Mouse (Mus musculus): ENCODE results near the gene Cntnap5a. TPM values are rescaled to one million over a fixed set of nuclear protein-coding genes. Genes with fewer than 3 reads are reported as not detected.
"Not testable (repeated sequence)": the region's sequence is repeated elsewhere in the genome, so short reads cannot be mapped to it uniquely, and the experiment has no call there.

The Cntnap5a gene
- polyA plus RNA-seq, 2 experiments: not detected

DNA sequence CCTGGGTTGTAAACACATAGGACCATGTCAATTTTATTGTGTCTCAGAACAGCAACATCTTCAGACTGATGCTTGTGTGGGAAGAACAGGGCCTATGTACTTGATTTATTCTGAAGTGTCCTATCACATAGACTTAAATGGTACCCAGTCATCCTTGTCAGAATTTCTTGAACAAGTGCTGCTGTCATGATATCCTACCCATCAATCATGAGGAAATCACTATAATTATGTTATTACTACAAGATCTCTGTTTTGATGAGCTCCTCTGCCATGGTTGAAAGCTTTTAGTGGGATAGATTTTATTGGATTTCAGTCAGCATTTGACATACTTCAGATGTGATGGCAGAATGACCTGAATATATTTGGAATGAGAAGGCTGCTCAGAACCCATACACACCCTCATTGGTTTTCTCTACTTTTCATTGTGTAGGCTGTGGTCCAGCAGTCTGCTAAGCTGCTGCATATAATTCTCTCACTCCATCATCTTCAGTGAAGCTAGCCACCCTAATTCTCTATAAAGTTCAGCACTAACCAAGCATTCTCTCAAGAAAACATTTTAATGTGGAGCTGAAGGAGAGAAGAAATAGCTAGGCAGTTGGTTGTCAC, 465.3 kb downstream of the Cntnap5a start:
- ATAC-seq (ENCODE audit: insufficient read depth): no peak
- TF ChIP-seq CTCF (IDR thresholded peaks at IDR 0.05; ENCODE audit: low read depth): no peak
- TF ChIP-seq EP300 (IDR thresholded peaks at IDR 0.05; ENCODE audit: low read depth): no peak

DNA sequence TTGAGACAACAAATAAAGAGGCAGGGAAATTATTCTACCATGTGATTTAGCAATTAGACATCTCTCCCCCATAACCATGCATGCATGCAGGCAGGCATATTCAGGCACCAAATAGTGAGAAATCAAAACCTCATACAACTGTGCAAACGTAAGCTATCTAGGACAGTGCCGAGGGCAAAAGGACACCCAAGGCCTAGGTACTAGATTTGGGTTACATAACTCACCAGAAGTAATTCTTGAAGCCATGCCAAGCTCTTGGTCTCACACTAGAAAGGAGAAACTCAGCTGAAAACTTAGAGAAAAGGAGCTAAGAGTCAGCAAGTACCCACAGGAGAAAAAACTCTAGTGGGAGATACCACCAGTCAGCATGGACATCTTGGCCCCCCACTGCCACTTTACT, 499.9 kb downstream of the Cntnap5a start:
- DNase-seq (ENCODE audit: low read depth in 3 of 3, low spot score in 3 of 3) (no peak), ATAC-seq (ENCODE audit: insufficient read depth) (no peak)
- no peaks in the 10 kb centered on the region for H3K36me3 ChIP-seq (replicated peaks; ENCODE audit: control insufficient read depth, insufficient read depth, low read depth)
- H3K4me3 ChIP-seq (ENCODE audit: insufficient read depth in 1 of 2, low read depth in 2 of 2, low read length in 2 of 2): no peak overlapping the region
- no peak overlapping the region for H3K4me2 ChIP-seq (ENCODE audit: low read depth)
- no peak for TF ChIP-seq CTCF (IDR thresholded peaks at IDR 0.05; ENCODE audit: low read depth)
- TF ChIP-seq EP300 (IDR thresholded peaks at IDR 0.05; ENCODE audit: low read depth): no peak
- no peaks in the 10 kb centered on the region for H3K9me3 ChIP-seq (ENCODE audit: control insufficient read depth, low read length)
- H3K27ac ChIP-seq: no peak overlapping the region
- H3K9ac ChIP-seq (replicated peaks): no peak overlapping the region
- 59% methylated on average over 2 of the region's 2 CpGs for WGBS (ENCODE audit: insufficient replicate concordance)
- H3K27me3 ChIP-seq (ENCODE audit: control insufficient read depth, insufficient read depth, low read length): no peaks in the 10 kb centered on the region
- no peaks in the 10 kb centered on the region for H3K4me1 ChIP-seq (replicated peaks; ENCODE audit: control insufficient read depth in 2 of 2, insufficient read depth in 2 of 2, low read length in 1 of 2)

More for the DNA sequence above, 465.3 kb downstream of the Cntnap5a start:
- Histone ChIP-seq H3K27ac (no peak overlapping the region), H3K4me1 (replicated peaks; ENCODE audit: control insufficient read depth in 2 of 2, insufficient read depth in 2 of 2, low read length in 1 of 2) (no peaks in the 10 kb centered on the region), H3K4me3 (ENCODE audit: insufficient read depth in 1 of 2, low read depth in 2 of 2, low read length in 2 of 2) (no peak overlapping the region), H3K36me3 (replicated peaks; ENCODE audit: control insufficient read depth, insufficient read depth, low read depth) (no peaks in the 10 kb centered on the region), H3K4me2 (ENCODE audit: low read depth) (no peak overlapping the region), H3K9ac (replicated peaks) (no peak overlapping the region), H3K27me3 (ENCODE audit: control insufficient read depth, insufficient read depth, low read length) (no peaks in the 10 kb centered on the region), H3K9me3 (ENCODE audit: control insufficient read depth, low read length) (no peaks in the 10 kb centered on the region)
- no peak for DNase-seq (ENCODE audit: low read depth in 3 of 3, low spot score in 3 of 3)

DNA sequence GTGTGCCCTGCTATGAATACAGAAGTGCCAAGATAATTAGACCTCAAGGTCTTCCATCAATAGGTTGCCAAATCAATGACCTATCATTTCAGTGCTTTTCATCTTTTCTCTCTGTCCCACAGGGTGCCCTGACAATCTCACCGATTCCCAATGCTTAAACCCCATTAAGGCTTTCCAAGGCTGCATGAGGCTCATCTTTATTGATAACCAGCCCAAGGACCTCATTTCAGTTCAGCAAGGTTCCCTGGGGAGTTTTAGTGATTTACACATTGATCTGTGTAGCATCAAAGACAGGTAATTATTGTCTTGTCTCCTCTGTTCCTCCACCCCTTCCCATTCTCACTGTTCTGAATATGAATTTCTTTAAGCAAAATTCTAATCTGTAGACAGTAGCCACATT, 503.6 kb downstream of the Cntnap5a start:
- H3K4me2 ChIP-seq (ENCODE audit: low read depth); DNase-seq (ENCODE audit: low read depth in 3 of 3, low spot score in 3 of 3); H3K9ac ChIP-seq (replicated peaks); H3K9me3 ChIP-seq (ENCODE audit: control insufficient read depth, low read length); ATAC-seq (ENCODE audit: insufficient read depth); H3K36me3 ChIP-seq (replicated peaks; ENCODE audit: control insufficient read depth, insufficient read depth, low read depth); H3K27ac ChIP-seq; H3K4me3 ChIP-seq (ENCODE audit: insufficient read depth in 1 of 2, low read depth in 2 of 2, low read length in 2 of 2); H3K4me1 ChIP-seq (replicated peaks; ENCODE audit: control insufficient read depth in 2 of 2, insufficient read depth in 2 of 2, low read length in 1 of 2); H3K27me3 ChIP-seq (ENCODE audit: control insufficient read depth, insufficient read depth, low read length): not testable (repeated sequence)
- WGBS (ENCODE audit: insufficient replicate concordance): 60% methylated on average over 1 of the region's 1 CpGs

DNA sequence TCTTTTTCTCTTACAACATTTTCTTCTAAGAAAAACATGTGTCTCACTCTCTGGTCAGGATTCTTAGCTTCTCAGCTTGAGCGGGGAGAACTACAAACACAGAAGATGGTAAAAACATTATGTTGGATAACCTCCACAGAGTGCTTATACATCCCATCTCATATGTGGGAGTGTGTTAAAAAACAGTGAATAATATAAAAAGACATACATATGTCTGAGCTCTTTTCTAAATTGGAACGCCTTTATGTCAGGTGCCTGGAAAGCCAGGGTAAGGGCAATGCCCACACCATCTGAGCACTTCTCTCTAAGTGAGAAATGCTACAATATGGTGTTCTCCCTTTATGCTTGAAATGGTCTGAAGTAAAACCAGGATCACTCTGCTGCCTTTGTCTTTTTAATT, 507.7 kb downstream of the Cntnap5a start:
- Histone ChIP-seq H3K36me3 (replicated peaks; ENCODE audit: control insufficient read depth, insufficient read depth, low read depth) (no peaks in the 10 kb centered on the region), H3K4me2 (ENCODE audit: low read depth) (no peak overlapping the region), H3K9me3 (ENCODE audit: control insufficient read depth, low read length) (no peaks in the 10 kb centered on the region), H3K4me1 (replicated peaks; ENCODE audit: control insufficient read depth in 2 of 2, insufficient read depth in 2 of 2, low read length in 1 of 2) (no peaks in the 10 kb centered on the region), H3K27ac (no peak overlapping the region), H3K27me3 (ENCODE audit: control insufficient read depth, insufficient read depth, low read length) (no peaks in the 10 kb centered on the region), H3K9ac (replicated peaks) (no peak overlapping the region), H3K4me3 (ENCODE audit: insufficient read depth in 1 of 2, low read depth in 2 of 2, low read length in 2 of 2) (no peak overlapping the region)
- TF ChIP-seq CTCF (IDR thresholded peaks at IDR 0.05; ENCODE audit: low read depth): no peak
- no peak for TF ChIP-seq EP300 (IDR thresholded peaks at IDR 0.05; ENCODE audit: low read depth)
- ATAC-seq (ENCODE audit: insufficient read depth) (no peak), DNase-seq (ENCODE audit: low read depth in 3 of 3, low spot score in 3 of 3) (no peak)
- 68% methylated on average over 2 of the region's 2 CpGs for WGBS (ENCODE audit: insufficient replicate concordance)

DNA sequence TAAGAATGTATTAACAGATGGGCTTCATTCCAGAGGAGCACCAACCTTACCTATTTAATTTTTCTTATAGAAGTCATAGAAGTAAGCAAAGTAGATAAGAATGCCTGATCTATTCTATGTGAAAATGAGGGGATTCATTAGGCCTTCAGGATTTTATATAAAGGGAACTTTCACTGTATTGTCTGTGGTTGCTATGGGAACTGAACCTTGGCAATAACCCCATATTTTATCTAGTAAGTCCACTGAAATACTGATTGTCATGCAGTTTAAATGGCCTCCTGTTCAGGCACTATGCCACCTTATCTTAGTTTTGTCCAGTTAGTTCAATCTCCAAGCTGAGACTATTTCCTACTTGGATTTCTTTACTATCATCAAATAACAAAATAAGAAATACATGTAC, 532.3 kb downstream of the Cntnap5a start:
- no peak for ATAC-seq (ENCODE audit: insufficient read depth)
- H3K4me1 ChIP-seq (replicated peaks; ENCODE audit: control insufficient read depth in 2 of 2, insufficient read depth in 2 of 2, low read length in 1 of 2): no peaks in the 10 kb centered on the region
- H3K27me3 ChIP-seq (ENCODE audit: control insufficient read depth, insufficient read depth, low read length): no peaks in the 10 kb centered on the region

More for the DNA sequence above, 532.3 kb downstream of the Cntnap5a start:
- Histone ChIP-seq H3K27ac (no peak overlapping the region), H3K4me3 (ENCODE audit: insufficient read depth in 1 of 2, low read depth in 2 of 2, low read length in 2 of 2) (no peak overlapping the region), H3K9ac (replicated peaks) (no peak overlapping the region), H3K4me2 (ENCODE audit: low read depth) (no peak overlapping the region), H3K9me3 (ENCODE audit: control insufficient read depth, low read length) (no peaks in the 10 kb centered on the region), H3K36me3 (replicated peaks; ENCODE audit: control insufficient read depth, insufficient read depth, low read depth) (no peaks in the 10 kb centered on the region)
- TF ChIP-seq CTCF (IDR thresholded peaks at IDR 0.05; ENCODE audit: low read depth): no peak
- no peak for TF ChIP-seq EP300 (IDR thresholded peaks at IDR 0.05; ENCODE audit: low read depth)
- no peak for DNase-seq (ENCODE audit: low read depth in 3 of 3, low spot score in 3 of 3)
